Mouse (Mus musculus): ENCODE measurements around the gene Anxa9.

DNA sequence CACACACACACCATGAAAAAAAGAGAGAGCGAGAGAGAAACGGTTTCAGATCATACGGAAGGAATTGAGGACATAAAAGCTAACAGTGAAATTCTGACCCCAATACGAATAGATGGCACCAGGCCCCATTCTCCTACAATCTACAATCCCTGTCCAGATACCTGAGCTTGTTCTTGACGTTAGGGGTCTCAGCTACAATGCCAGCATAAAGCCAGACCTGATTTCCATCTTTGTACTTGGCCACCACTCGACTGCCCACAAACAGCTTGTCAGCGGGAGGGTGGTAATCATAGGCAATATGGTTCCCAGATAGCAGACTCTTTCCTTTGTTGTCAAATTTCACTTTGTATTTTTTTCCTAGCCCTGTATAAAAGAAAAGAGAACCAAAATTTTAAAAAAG, 39.5 kb upstream of the Anxa9 start:
- TF ChIP-seq POLR2A (IDR thresholded peaks at IDR 0.05; ENCODE audit: extremely low read depth, insufficient read depth, low read length) (no peak), CTCF (IDR thresholded peaks at IDR 0.05; ENCODE audit: low read depth, low read length) (no peak)

Measured in liver, adult 2 months (tissue).